Mouse (Mus musculus) limb, embryonic 13.5 days (tissue): ENCODE data around the gene Itga9. TPM values are rescaled to one million over a fixed set of nuclear protein-coding genes. Genes with fewer than 3 reads are reported as not detected.

Experiments used
- ATAC-seq: fragments of 200-750 bp; cut with Nextera tagmentation; 2 replicates; pipeline ENCODE4 v1.8.0; 2017; ENCODE audit warnings: low read depth, moderate number of reproducible peaks, moderate TSS enrichment; ENCODE audit not compliant: low FRiP score
- H3K27ac ChIP-seq: fragments of 300-500 bp; sonication (generic); 2 replicates; pipeline ENCODE4 v1.5.1; 2015; ENCODE audit warnings: inconsistent platforms, mild to moderate bottlenecking, moderate library complexity
- H3K27me3 ChIP-seq: fragments of 300-500 bp; sonication (generic); 2 replicates; pipeline ENCODE4 v1.6.1; 2015; ENCODE audit warnings: mild to moderate bottlenecking, inconsistent platforms
- H3K36me3 ChIP-seq: fragments of 300-500 bp; sonication (generic); 2 replicates; pipeline ENCODE4 v1.6.1; 2015; ENCODE audit warnings: inconsistent platforms, mild to moderate bottlenecking, moderate library complexity
- H3K4me1 ChIP-seq: fragments of 300-500 bp; sonication (generic); 2 replicates; pipeline ENCODE4 v1.6.1; 2015; ENCODE audit warnings: inconsistent platforms
- H3K4me2 ChIP-seq: fragments of 300-500 bp; sonication (generic); replicated peaks from 2 replicates; pipeline ENCODE4 v1.6.1; 2015; ENCODE audit warnings: inconsistent platforms, mild to moderate bottlenecking, moderate library complexity
- H3K4me3 ChIP-seq: fragments of 300-500 bp; sonication (generic); 2 replicates; pipeline ENCODE4 v1.5.1; 2015; ENCODE audit warnings: moderate library complexity, mild to moderate bottlenecking, inconsistent platforms
- H3K9ac ChIP-seq: fragments of 300-500 bp; sonication (generic); 2 replicates; pipeline ENCODE4 v1.6.1; 2015; ENCODE audit warnings: mild to moderate bottlenecking, inconsistent platforms
- H3K9me3 ChIP-seq: fragments of 300-500 bp; sonication (generic); 2 replicates; pipeline ENCODE4 v1.6.1; 2016; ENCODE audit warnings: inconsistent platforms
- whole genome bisulfite sequencing: fragments of 180-500 bp; shearing (Covaris S2); methylation state at CpG from one replicate; pipeline ENCODE4 v1.1.7; 2015; 5-methylcytosine and 5-hydroxymethylcytosine counted together
- polyA plus RNA-seq: library from polyadenylated mRNA; unstranded; fragments of >200 nt; fragmentation: Nextera tagmentation; extraction: Ambion mirVana; gene quantifications from 2 replicates; pipeline ENCODE4 v1.2.1, GENCODE M21; 2015

Gene Itga9
- polyA plus RNA-seq, 1 experiment from 2014 or later: 9.1 TPM

DNA sequence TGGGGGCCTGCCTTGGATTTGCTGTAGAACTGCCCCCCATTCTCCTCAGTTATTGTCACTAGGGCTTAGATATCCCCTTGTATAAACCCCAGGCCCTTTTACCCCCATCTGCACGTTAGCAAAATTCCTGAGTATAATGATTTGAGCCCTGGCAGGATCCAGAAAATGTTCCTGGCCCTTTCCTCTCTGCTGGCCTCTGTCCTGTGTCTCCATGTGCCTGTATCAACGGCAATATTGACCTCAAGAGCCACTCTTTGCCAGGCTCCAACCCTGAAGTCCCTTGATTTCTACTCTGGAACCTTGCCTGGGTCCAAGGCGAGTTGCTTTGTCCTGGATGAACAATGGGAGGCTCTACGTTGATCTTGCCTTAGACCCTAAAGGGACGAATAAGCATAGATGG lies 131.8 kb downstream of the Itga9 start:
- H3K4me1 ChIP-seq: peaks cover 29% of the 10 kb centered on the region
- H3K4me3 ChIP-seq: no peak overlapping the region
- H3K9ac ChIP-seq: no peak overlapping the region
- no peaks in the 10 kb centered on the region for H3K27me3 ChIP-seq
- ATAC-seq: no peak
- H3K27ac ChIP-seq: no peak overlapping the region; the same call in 1 of the 2 replicates
- 82% methylated on average over 5 of the region's 5 CpGs for WGBS
- H3K4me2 ChIP-seq: no peak overlapping the region
- H3K9me3 ChIP-seq: no peaks in the 10 kb centered on the region
- H3K36me3 ChIP-seq: no peaks in the 10 kb centered on the region

DNA sequence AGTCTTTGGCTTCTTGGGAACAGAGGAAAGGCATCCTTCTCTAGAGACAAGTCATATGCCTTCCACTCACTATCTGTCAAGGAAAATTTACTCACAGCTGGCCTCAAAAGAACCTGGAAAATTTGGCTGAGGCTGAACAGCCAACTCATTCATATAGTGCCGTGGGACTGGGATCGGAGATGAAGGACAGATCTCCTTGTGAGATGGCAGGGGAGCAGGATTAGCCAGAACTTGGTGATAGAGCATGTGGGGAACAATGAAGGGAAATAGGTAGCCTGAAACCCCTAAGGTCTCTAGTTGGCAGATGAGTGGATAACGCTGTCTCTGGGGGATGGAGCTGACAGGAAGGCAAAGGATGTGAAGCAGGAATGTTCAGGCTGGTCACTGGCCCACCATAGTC lies 132.6 kb downstream of the Itga9 start:
- Histone ChIP-seq H3K36me3 (no peaks in the 10 kb centered on the region), H3K4me1 (peaks cover 29% of the 10 kb centered on the region), H3K4me3 (no peak overlapping the region), H3K9ac (no peak overlapping the region), H3K27ac (no peak overlapping the region), H3K9me3 (no peaks in the 10 kb centered on the region), H3K4me2 (no peak overlapping the region), H3K27me3 (no peaks in the 10 kb centered on the region)
- 87% methylated on average over 3 of the region's 3 CpGs for WGBS
- no peak for ATAC-seq

DNA sequence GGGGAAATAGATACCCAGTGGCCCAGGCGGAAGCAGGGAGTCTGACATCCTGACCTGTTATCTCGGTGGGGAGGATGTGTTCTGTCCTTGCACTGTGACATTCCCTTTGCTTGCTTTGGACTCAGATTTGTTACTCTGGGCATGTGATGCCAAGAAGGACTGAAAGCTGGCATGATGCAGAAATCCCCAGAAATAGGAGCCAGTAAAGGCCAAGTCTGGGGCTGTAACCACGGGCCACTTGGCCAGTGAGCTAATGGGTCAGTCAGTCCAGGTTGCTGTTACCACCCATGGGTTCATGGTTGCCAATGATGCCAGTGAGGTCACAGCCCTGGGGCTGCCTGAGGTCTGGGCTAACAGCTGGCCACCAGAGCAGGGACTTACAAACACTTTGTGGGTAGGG lies 133.2 kb downstream of the Itga9 start:
- Histone ChIP-seq H3K36me3 (no peaks in the 10 kb centered on the region), H3K4me2 (no peak overlapping the region), H3K27ac (no peak overlapping the region), H3K9me3 (no peaks in the 10 kb centered on the region), H3K9ac (no peak overlapping the region), H3K27me3 (no peaks in the 10 kb centered on the region), H3K4me1 (peaks cover 29% of the 10 kb centered on the region), H3K4me3 (no peak overlapping the region)
- WGBS: 91% methylated on average over 3 of the region's 3 CpGs
- ATAC-seq: no peak

- Histone ChIP-seq H3K36me3 (peaks cover 4% of the 10 kb centered on the region; the same call in 1 of the 2 replicates), H3K27ac (no peak overlapping the region), H3K4me2 (no peak overlapping the region), H3K9ac (no peak overlapping the region), H3K9me3 (no peaks in the 10 kb centered on the region), H3K4me3 (no peak overlapping the region), H3K4me1 (peaks cover 29% of the 10 kb centered on the region), H3K27me3 (no peaks in the 10 kb centered on the region)
- ATAC-seq: no peak
- WGBS: 86% methylated on average over 9 of the region's 9 CpGs
Measured at GRCm38 (mm10) chr9:118741268-118741667, 134.8 kb downstream of the Itga9 start.

DNA sequence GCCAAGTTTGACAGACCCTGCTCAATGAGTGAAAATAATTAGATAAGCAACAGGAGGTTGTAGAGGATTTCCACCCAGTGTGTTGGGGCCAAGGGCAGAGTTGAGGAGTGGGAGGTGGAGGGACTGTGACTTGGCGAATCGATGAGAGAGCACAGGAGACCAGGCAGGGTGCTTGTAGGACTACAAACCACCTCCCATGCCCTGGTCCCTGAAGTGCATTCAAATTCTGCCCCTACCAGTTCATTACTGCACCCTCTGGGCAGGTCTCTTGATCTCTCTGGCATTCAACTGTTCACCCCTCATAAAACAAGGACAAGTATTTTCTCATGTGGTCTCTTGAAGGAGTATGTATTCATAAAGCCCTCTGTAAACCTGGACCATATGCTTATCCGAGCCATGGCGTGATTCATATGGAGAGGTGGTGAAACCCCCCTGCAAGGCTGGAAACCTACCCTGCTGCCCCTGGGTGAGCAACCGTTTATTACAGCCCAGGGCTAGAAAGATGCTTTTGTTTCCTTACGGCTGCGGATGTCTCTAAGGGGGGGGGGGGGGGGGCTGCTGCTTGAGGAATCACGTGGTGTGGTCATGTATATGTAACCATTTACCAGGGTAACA lies 143.0 kb downstream of the Itga9 start:
- no peaks in the 10 kb centered on the region for H3K9me3 ChIP-seq
- peak overlapping the region; percentile 45; the same call in 1 of the 2 replicates for H3K27ac ChIP-seq
- no peak overlapping the region for H3K4me2 ChIP-seq
- 28% methylated on average over 8 of the region's 8 CpGs for WGBS
- no peak overlapping the region for H3K9ac ChIP-seq
- ATAC-seq: peak; percentile 81
- no peak overlapping the region for H3K4me3 ChIP-seq
- H3K36me3 ChIP-seq: peaks cover 4% of the 10 kb centered on the region; the same call in 1 of the 2 replicates
- peaks cover 55% of the 10 kb centered on the region for H3K4me1 ChIP-seq
- H3K27me3 ChIP-seq: no peaks in the 10 kb centered on the region

DNA sequence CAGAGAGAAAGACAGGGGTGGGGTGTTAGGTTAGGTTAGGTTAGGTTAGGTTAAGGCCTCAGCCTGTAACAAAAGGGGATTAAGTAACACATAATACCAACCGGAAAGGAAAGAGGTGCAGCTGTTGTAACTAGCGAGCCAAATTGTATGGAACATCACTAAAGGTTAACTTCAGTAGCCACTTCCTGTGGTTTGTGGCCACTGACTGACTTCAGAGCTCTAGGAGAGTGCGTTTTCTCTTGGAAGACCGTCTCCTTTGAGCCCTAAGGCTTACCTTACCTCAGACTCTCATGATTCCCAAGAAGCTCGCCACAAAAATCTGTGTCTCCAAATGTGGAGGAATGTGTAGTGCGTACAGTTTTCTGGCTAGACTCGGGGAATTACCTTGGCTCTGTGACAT lies 144.3 kb downstream of the Itga9 start:
- H3K27me3 ChIP-seq: no peaks in the 10 kb centered on the region
- H3K36me3 ChIP-seq: no peaks in the 10 kb centered on the region
- peaks cover 55% of the 10 kb centered on the region for H3K4me1 ChIP-seq
- H3K27ac ChIP-seq: no peak overlapping the region
- H3K4me2 ChIP-seq: no peak overlapping the region
- WGBS: 64% methylated on average over 7 of the region's 7 CpGs
- no peak for ATAC-seq
- no peak overlapping the region for H3K9ac ChIP-seq
- H3K9me3 ChIP-seq: no peaks in the 10 kb centered on the region
- no peak overlapping the region for H3K4me3 ChIP-seq

- Histone ChIP-seq H3K4me1 (peaks cover 59% of the 10 kb centered on the region), H3K27me3 (no peaks in the 10 kb centered on the region), H3K4me3 (no peak overlapping the region), H3K9ac (no peak overlapping the region), H3K4me2 (no peak overlapping the region), H3K36me3 (no peaks in the 10 kb centered on the region), H3K9me3 (no peaks in the 10 kb centered on the region), H3K27ac (no peak overlapping the region)
- no peak for ATAC-seq
- 81% methylated on average over 2 of the region's 2 CpGs for WGBS
Measured at GRCm38 (mm10) chr9:118752376-118752775, 145.9 kb downstream of the Itga9 start.

DNA sequence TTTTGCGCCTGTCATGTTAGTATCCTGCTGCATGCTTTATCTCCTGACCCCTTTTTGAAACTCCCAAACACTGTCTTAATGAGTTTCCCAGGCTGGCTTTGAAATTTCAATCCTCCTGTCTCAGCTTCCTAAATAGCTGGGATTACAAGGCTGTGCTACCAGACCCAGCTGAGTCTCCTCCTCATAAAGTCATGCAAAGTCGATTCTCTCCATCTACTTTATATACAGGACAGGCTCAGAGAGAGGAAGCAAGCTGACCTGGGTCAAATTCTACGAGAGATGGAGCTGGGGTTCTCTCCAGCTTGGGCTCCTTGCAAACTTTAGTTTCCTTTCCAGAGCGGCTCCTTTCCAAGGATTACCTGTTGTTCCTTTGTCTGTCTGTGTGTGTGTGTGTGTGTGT lies 153.0 kb downstream of the Itga9 start:
- no peak for ATAC-seq
- Histone ChIP-seq H3K9ac (no peak overlapping the region), H3K36me3 (no peaks in the 10 kb centered on the region), H3K9me3 (no peaks in the 10 kb centered on the region), H3K4me1 (peaks cover 61% of the 10 kb centered on the region), H3K27ac (no peak overlapping the region), H3K27me3 (no peaks in the 10 kb centered on the region), H3K4me3 (no peak overlapping the region), H3K4me2 (no peak overlapping the region)
- WGBS: 44% methylated on average over 4 of the region's 4 CpGs

DNA sequence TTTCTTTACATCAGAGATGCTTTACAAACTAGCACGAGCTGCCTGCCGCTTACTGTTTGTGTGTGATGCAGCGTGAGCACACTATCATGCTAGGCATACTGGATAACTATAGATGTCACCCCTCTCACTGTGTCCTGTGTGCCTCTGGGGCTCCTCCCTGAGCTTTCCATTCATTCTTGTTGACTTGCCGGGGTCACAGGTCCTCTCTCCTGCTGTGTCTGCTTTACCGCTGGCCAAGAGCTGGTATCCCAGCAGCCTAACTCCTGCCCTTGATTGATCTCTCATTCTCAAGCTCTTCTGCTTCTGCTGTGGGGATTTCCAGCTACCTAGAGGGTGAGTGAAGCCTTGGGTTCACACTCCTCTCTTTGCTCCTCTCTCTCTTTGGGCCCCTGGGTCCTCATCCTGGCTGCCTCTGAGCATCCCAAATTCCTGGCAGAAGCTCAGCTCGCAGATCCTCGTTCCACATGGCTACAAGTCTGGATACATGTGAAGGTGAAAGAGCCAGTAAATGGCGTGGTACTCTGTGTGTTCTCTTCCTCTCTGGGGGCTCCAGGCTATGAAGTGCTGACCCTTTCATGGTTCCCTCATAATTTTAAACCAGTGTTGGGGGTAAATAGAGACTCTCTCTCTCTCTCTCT lies 155.6 kb downstream of the Itga9 start:
- 51% methylated on average over 8 of the region's 8 CpGs for WGBS
- Histone ChIP-seq H3K27ac (no peak overlapping the region), H3K4me1 (peaks cover 76% of the 10 kb centered on the region)

GRCm38 (mm10) chr9:118762759-118763158 lies 156.3 kb downstream of the Itga9 start:
- Histone ChIP-seq H3K9ac (peak overlapping the region; percentile 19; the same call in 1 of the 2 replicates), H3K4me3 (no peak overlapping the region), H3K4me1 (peaks cover 81% of the 10 kb centered on the region), H3K4me2 (no peak overlapping the region), H3K27me3 (no peaks in the 10 kb centered on the region), H3K9me3 (no peaks in the 10 kb centered on the region), H3K36me3 (no peaks in the 10 kb centered on the region), H3K27ac (peak overlapping the region; percentile 39; the same call in 1 of the 2 replicates)
- 22% methylated on average over 7 of the region's 7 CpGs for WGBS
- no peak for ATAC-seq

More for the DNA sequence above, 155.6 kb downstream of the Itga9 start:
- H3K27me3 ChIP-seq: no peaks in the 10 kb centered on the region
- no peak overlapping the region for H3K4me2 ChIP-seq
- no peaks in the 10 kb centered on the region for H3K9me3 ChIP-seq
- H3K36me3 ChIP-seq: no peaks in the 10 kb centered on the region
- no peak overlapping the region for H3K9ac ChIP-seq
- no peak for ATAC-seq
- no peak overlapping the region for H3K4me3 ChIP-seq

DNA sequence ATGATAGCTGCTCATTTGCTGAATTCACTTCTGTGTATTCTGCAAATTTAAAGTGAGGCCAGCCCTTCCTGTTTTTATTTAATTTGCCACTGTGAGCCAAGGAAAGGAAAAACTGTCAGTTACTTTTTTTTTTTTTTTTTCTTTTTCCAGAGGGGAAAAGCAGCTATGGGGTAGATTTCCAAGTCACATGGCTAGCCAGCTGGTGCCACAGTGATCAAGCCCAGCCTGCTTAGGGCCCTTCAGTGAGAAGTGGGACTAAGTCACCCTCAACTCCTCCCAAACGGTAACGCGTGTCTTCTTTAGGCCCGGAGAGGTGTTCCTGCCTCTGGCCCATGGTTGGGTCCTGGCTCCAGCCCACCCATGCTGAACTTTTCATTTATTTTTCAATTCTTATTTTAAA lies 156.7 kb downstream of the Itga9 start:
- H3K9ac ChIP-seq: no peak overlapping the region
- H3K9me3 ChIP-seq: no peaks in the 10 kb centered on the region
- H3K36me3 ChIP-seq: no peaks in the 10 kb centered on the region
- H3K27ac ChIP-seq: 0 out of 2 replicates have a peak overlapping the region, but pooled peaks have one; percentile 39
- no peak overlapping the region for H3K4me2 ChIP-seq
- no peaks in the 10 kb centered on the region for H3K27me3 ChIP-seq
- ATAC-seq: no peak
- H3K4me3 ChIP-seq: no peak overlapping the region
- WGBS: 73% methylated on average over 4 of the region's 4 CpGs
- peaks cover 80% of the 10 kb centered on the region for H3K4me1 ChIP-seq

- Histone ChIP-seq H3K4me1 (peaks cover 78% of the 10 kb centered on the region), H3K4me2 (no peak overlapping the region), H3K27ac (no peak overlapping the region), H3K27me3 (no peaks in the 10 kb centered on the region), H3K9me3 (no peaks in the 10 kb centered on the region), H3K36me3 (no peaks in the 10 kb centered on the region), H3K4me3 (no peak overlapping the region), H3K9ac (no peak overlapping the region)
- ATAC-seq: no peak
- WGBS: 82% methylated on average over 3 of the region's 3 CpGs
Measured at GRCm38 (mm10) chr9:118763646-118764045, 157.2 kb downstream of the Itga9 start.

- ATAC-seq: no peak
- Histone ChIP-seq H3K4me2 (no peak overlapping the region), H3K4me1 (peaks cover 66% of the 10 kb centered on the region), H3K4me3 (no peak overlapping the region), H3K27me3 (no peaks in the 10 kb centered on the region), H3K36me3 (no peaks in the 10 kb centered on the region), H3K9ac (no peak overlapping the region), H3K27ac (no peak overlapping the region), H3K9me3 (no peaks in the 10 kb centered on the region)
Measured at GRCm38 (mm10) chr9:118765059-118765458, 158.6 kb downstream of the Itga9 start.
